8 mouse cellular contexts compared by ENCODE assay signal in genomic region chr2:174851525-174852330, GRCm38 (mm10).
DNase-seq lines count a peak whose midpoint lies in the region; ATAC-seq lines count a peak whose summit lies in the region.

No protein-coding gene starts in this region.

- H3K4me1 ChIP-seq in intestine, embryonic 15.5 days (replicated peaks) = peaks cover 11% of the 10 kb centered on the region
- H3K4me1 ChIP-seq in midbrain, embryonic 11.5 days (ENCODE audit: control insufficient read depth, insufficient read depth, low read length) = 0 out of 2 replicates have a peak, but pooled peaks cover 2% of the 10 kb centered on the region

- no peaks in the 10 kb centered on the region for H3K36me3 ChIP-seq in intestine, embryonic 15.5 days
- H3K36me3 ChIP-seq in midbrain, embryonic 11.5 days (ENCODE audit: control insufficient read depth, insufficient read depth, low read length) = no peaks in the 10 kb centered on the region

- ATAC-seq in intestine, embryonic 15.5 days = peak; percentile 76
- peak; percentile 75 for ATAC-seq in midbrain, embryonic 11.5 days (ENCODE audit: low FRiP score)

- WGBS in intestine, embryonic 15.5 days = 10% methylated on average over 22 of the region's 22 CpGs
- 17% methylated on average over 22 of the region's 22 CpGs for whole genome bisulfite sequencing in midbrain, embryonic 11.5 days

- H3K9ac ChIP-seq in intestine, embryonic 15.5 days = no peak overlapping the region
- H3K9ac ChIP-seq in midbrain, embryonic 11.5 days (ENCODE audit: low read length) = no peak overlapping the region

- H3K4me2 ChIP-seq in intestine, embryonic 15.5 days (replicated peaks) = no peak overlapping the region; the same call in 1 of the 2 replicates
- H3K4me2 ChIP-seq in midbrain, embryonic 11.5 days = no peak overlapping the region

- peak; percentile 54 for DNase-seq in R1 (ENCODE audit: low read depth, low spot score)
- peak; percentile 83 to 92 for DNase-seq in cerebellum, postnatal 4 days (ENCODE audit: low spot score in 2 of 2)
- peak; percentile 82 for DNase-seq in gastrocnemius, postnatal 14 days
- peak; percentile 83 to 85 for DNase-seq in left cerebral cortex, postnatal 14 days (ENCODE audit: low spot score in 2 of 2)
- peak; percentile 97 for DNase-seq in midbrain, embryonic 11.5 days (ENCODE audit: low spot score, missing footprints)
- DNase-seq in spleen, adult 18-20 months = peak; percentile 52 to 67
- DNase-seq in adipocyte (ENCODE audit: low spot score) = no peak

- H3K27me3 ChIP-seq in intestine, embryonic 15.5 days (replicated peaks) = no peaks in the 10 kb centered on the region
- no peaks in the 10 kb centered on the region for H3K27me3 ChIP-seq in midbrain, embryonic 11.5 days (ENCODE audit: control insufficient read depth, insufficient read depth, low read length)

- intact Hi-C loops in gastrocnemius, postnatal 14 days (cut with DNase I; ENCODE audit: low total_unique reads) = loop anchor here (5.0 kb wide), 1 partner anchor 174 kb away; no protein-coding TSS in a partner anchor
- intact Hi-C loops in left cerebral cortex, postnatal 14 days (cut with DNase I) = no loop called here

- H3K4me3 ChIP-seq in intestine, embryonic 15.5 days (replicated peaks) = no peak overlapping the region
- H3K4me3 ChIP-seq in midbrain, embryonic 11.5 days (ENCODE audit: low read depth, low read length) = no peak overlapping the region

- H3K9me3 ChIP-seq in intestine, embryonic 15.5 days = no peaks in the 10 kb centered on the region
- H3K9me3 ChIP-seq in midbrain, embryonic 11.5 days (ENCODE audit: control insufficient read depth, low read length) = no peaks in the 10 kb centered on the region

- H3K27ac ChIP-seq in intestine, embryonic 15.5 days = peak overlapping the region; percentile 72
- no peak overlapping the region for H3K27ac ChIP-seq in midbrain, embryonic 11.5 days (ENCODE audit: low read depth, low read length)
